Mouse (Mus musculus): ENCODE measurements around the gene Tada2a.

DNA sequence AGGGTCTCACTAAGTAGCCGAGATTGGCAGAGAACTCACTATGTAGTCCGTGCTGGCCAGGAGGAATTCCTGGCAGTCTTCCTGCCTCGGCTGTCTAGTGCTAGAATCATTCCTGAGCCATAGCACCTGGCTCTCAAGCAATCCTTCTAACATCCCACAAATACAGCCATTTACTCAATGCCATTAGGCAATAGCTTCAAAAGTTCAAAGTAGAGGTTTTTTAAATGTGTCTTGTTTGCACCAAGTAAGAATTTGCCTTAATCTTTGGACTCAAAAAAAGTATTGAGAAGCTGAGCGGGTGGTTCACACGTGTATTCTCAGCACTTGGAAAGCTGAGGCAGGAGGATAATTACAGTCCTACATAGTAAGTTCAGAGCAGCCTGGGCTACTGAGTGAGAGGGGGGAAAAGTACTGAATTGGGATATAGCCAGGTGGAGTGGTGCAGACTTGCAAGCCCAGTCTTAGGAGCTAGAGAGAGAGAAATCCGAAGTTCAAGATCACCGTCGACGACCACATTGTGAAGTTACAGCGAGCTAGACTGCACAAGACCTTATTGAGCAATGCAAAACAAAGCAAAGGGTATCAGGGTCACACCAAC, 15.9 kb upstream of the Tada2a start:
- TF ChIP-seq CTCF (IDR thresholded peaks at IDR 0.05; ENCODE audit: borderline replicate concordance, insufficient read depth, low read length): no peak
- TF ChIP-seq POLR2A (IDR thresholded peaks at IDR 0.05; ENCODE audit: low read depth, low read length): no peak

All from embryonic fibroblast, embryonic 13.5 days (primary cell).